Mouse (Mus musculus) urinary bladder, postnatal 36 days (tissue): ENCODE results near the gene Ablim1.

Experiments used
- DNase-seq, 2 experiments: peaks; one replicate each; pipeline ENCODE4 v3.0.0; 2022; ENCODE audit warnings: low spot score in 2 of 2, mixed read lengths in 1 of 2

The Ablim1 gene

DNA sequence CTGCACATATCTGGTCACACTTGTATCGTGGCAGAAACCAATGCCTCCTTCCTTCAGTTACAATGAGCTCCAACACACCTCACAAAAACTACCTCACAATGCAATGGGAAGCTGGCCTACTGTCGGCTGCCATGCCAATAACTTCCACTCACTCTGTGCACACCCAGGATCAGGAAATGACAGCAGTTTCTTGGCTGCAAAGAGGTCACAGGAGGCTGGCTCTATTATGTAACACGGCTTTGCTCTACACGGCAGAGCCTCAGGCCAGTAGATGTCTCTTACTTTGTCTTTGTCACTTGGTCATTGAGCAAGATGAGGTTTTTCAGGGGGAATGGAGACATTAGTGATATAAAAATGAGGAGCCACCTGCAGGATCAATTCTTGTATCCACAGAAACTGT, 126.2 kb downstream of the Ablim1 start:
- no peak for DNase-seq

DNA sequence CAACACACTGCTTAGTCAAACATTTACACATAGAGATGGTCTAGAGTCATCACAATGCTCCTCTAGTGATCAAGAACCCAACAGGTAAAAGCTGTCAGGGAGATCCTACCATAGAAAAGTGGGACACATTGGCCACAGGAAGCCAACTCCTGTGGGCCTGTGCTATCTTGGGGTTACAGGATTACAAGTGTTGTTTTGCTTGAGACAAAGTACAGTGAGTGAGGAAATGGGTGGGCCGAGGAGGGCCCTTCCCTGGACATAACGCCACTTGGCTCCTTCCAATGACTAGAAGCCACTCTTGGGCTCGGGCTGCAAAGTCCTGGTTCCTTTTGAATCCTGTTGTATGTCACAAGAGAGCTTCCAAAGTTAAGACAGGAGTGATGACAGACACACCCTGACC, 129.7 kb downstream of the Ablim1 start:
- no peak for DNase-seq

GRCm38 (mm10) chr19:57182938-57183720, 131.6 kb downstream of the Ablim1 start:
- no peak for DNase-seq

GRCm38 (mm10) chr19:57181852-57182528, 132.7 kb downstream of the Ablim1 start:
- DNase-seq, result peak; percentile 49 to 55

GRCm38 (mm10) chr19:57181317-57181716, 133.4 kb downstream of the Ablim1 start:
- DNase-seq, result no peak

- DNase-seq, result no peak
These were observed 133.8 kb downstream of the Ablim1 start for GRCm38 (mm10) chr19:57180908-57181307.

GRCm38 (mm10) chr19:57180333-57180732, 134.4 kb downstream of the Ablim1 start:
- no peak for DNase-seq

DNA sequence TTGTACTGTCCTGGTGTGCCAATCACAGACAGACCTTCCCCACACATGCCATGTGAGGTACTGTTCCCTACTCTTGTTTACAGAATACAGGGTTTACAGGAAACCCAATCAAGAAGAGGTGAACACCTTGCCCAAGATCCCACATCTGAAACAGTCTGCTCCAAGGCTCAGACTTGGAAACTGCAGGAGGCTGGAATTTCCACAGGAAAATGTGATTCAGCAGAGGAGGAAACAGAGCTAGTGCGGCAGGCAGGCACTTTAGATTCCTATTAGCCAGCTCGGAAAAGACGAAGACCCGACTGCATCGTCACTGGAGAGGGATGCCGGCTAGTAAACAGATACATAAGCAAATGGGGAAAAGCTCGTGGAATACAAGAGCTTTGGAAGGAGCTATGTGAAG, 135.4 kb downstream of the Ablim1 start:
- no peak for DNase-seq

GRCm38 (mm10) chr19:57177334-57177733, 137.4 kb downstream of the Ablim1 start:
- DNase-seq, result no peak

- no peak for DNase-seq
These were observed 139.6 kb downstream of the Ablim1 start for GRCm38 (mm10) chr19:57175077-57175476.

GRCm38 (mm10) chr19:57174541-57174940, 140.2 kb downstream of the Ablim1 start:
- DNase-seq, result no peak

- no peak for DNase-seq
These were observed 140.7 kb downstream of the Ablim1 start for GRCm38 (mm10) chr19:57174045-57174444.

GRCm38 (mm10) chr19:57172321-57172720, 142.4 kb downstream of the Ablim1 start:
- no peak for DNase-seq

DNA sequence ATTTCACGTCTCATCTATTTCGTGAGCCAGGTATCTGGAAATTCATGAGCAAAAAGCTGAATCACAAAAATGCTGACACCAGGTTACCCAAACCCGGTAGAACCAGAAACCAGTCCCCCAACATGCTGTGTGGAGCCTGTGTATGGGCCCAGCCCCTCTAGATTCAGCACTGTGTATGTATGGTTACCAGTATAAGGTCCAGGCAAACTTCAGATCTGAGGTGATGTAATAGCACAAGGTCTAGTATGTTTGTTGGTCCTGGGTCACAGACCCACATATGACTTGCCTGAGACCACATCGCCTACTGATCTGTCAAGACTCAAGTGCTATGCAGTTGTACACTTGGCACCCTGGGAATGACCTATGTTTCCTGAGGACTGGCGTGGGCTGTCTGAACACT, 143.8 kb downstream of the Ablim1 start:
- no peak for DNase-seq

DNA sequence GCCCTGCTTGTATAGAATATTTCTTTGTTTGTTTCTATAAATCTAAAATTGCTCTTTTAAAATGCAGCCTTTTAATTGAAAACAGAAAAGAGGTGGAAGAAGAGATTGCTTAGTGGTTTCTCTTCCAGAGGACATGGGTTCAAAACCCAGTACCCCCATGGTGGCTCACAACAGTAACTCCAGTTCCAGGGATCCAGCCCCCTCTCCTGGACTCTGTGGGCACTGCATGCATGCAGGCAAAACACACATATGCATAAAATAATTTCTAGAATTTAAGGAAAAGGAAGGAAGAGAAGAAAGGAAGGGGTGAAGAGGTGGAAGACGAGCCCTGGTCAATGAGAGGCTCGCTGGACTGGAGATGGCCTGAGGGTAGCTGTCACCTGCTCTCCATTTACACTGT, 145.2 kb downstream of the Ablim1 start:
- DNase-seq, result no peak

GRCm38 (mm10) chr19:57167721-57168120, 147.0 kb downstream of the Ablim1 start:
- no peak for DNase-seq

DNA sequence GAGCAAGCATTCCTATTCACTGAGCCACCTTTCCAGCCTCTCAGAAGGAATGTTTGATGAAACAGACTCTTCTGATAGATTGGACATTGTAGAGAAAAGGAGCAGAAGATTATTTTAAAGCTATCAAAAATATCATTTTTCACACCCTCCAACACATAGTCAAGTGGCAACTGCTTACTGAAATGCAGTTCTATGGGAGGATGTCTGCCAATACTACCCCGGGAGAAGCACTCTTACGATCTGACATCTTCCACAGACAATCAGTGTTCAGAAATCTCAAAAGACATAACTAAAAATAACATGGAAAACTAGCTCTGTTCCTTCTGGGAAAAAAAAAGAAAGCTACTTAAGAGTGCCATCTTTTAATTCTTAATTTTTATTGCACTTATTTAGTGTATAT, 149.8 kb downstream of the Ablim1 start:
- no peak for DNase-seq

DNA sequence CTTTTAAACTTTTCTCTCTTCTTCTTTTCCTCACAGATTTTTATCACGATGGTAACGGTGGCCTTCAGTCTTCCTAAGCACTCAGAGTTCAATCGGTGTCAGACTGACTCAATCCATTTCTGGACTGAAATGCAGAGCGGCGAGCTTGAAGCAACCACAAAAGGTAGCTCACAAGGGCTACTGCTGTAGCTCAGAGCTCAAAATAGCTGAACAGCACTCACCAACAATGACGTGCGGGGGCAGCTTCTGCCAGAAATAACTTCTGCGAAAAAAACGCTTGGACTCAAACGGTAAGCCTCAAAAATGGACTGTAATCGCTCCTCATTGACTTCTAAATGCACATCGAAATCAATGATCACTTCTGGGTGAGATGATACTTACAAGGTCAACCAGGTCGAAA, 151.4 kb downstream of the Ablim1 start:
- no peak for DNase-seq

DNA sequence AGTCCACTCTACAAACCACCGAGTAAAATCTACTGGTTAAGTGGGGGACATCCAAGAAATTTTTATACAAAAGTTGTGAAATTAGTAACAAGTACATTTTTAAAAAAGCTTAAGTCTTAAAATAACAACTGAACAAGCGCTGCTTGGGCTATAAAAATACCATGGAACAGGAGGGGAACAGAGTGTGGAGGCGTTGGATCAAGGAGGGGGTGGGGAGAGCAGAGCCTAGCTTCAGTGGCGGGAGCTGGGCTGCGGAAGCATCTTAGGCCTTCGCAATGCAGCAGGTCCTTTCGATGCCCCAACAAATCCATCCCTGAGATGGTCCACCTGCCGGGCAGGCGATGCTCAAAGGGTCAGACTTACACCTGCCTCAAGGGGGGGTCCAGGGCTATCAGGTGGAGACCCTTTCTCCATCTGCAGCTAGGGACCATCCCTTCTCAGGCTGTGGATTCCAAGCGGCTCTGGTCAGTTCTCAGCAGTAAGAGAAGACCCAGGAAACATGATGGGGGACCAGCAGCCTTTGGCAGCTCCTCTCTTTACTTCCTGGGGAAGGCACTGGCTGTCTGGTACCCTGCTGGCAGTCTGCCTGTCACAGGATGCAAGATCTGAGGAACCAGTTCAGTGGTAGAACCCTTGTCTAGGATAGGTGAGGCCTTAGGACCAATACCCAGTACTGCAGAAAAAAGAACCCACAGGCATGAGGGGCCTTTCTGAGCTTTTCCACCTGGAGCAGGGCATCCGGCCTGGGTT, 152.6 kb downstream of the Ablim1 start:
- DNase-seq, result no peak

- peak; percentile 41 to 48 for DNase-seq
These were observed 153.6 kb downstream of the Ablim1 start for GRCm38 (mm10) chr19:57161010-57161660.

- no peak for DNase-seq
These were observed 156.9 kb downstream of the Ablim1 start for GRCm38 (mm10) chr19:57157731-57158343.
